Mouse (Mus musculus) heart, postnatal 0 days (tissue): ENCODE measurements at regions not wholly inside any gene's neighbourhood (a gene's known extent, or its start where the extent isn't known, plus 50 kb on each side); places are given as distances from the start of the nearest gene placed in this dataset.
A peak's percentile ranks its signal among the peaks of the same experiment; 100 is the strongest.

Experiments used
- ATAC-seq: fragments of 200-750 bp; cut with Nextera tagmentation; 2 replicates; pipeline ENCODE4 v1.8.0; 2017; ENCODE audit warnings: low read depth, moderate number of reproducible peaks, moderate library complexity; ENCODE audit not compliant: insufficient read depth
- DNase-seq: peaks from one replicate; pipeline ENCODE4 v3.0.0-alpha.2; 2016; ENCODE audit warnings: low spot score
- H3K27ac ChIP-seq: fragments of 300-500 bp; sonication (generic); 2 replicates; pipeline ENCODE4 v1.5.1; 2014; ENCODE audit warnings: low read depth, mild to moderate bottlenecking
- H3K27me3 ChIP-seq: fragments of 300-500 bp; sonication (generic); 2 replicates; pipeline ENCODE4 v1.6.1; 2014; ENCODE audit warnings: low read length, mixed read lengths; ENCODE audit not compliant: control insufficient read depth, insufficient read depth
- H3K36me3 ChIP-seq: fragments of 300-500 bp; sonication (generic); replicated peaks from 2 replicates; pipeline ENCODE4 v1.6.1; 2014; ENCODE audit warnings: low read length, mixed read lengths; ENCODE audit not compliant: control insufficient read depth, insufficient read depth
- H3K4me1 ChIP-seq: fragments of 300-500 bp; sonication (generic); 2 replicates; pipeline ENCODE4 v1.6.1; 2014; ENCODE audit warnings: antibody characterized with exemption; ENCODE audit not compliant: control insufficient read depth, insufficient read depth
- H3K4me2 ChIP-seq: fragments of 300-500 bp; sonication (generic); 2 replicates; pipeline ENCODE4 v1.6.1; 2014; ENCODE audit warnings: low read depth, mild to moderate bottlenecking, low read length, moderate library complexity
- H3K4me3 ChIP-seq: fragments of 300-500 bp; sonication (generic); 2 replicates; pipeline ENCODE4 v1.5.1; 2014; ENCODE audit warnings: low read depth, low read length
- H3K9ac ChIP-seq: fragments of 300-500 bp; sonication (generic); replicated peaks from 2 replicates; pipeline ENCODE4 v1.6.1; 2014; ENCODE audit warnings: low read depth, low read length, mixed read lengths
- H3K9me3 ChIP-seq: fragments of 300-500 bp; sonication (generic); replicated peaks from 2 replicates; pipeline ENCODE4 v1.6.1; 2016; ENCODE audit warnings: low read length; ENCODE audit not compliant: control insufficient read depth
- CTCF ChIP-seq: IDR thresholded peaks from 2 replicates; pipeline ENCODE4 v1.5.1; 2016; ENCODE audit warnings: antibody characterized with exemption, control low read depth, low read depth
- EP300 ChIP-seq: IDR thresholded peaks from 2 replicates; pipeline ENCODE4 v1.6.1; 2016; ENCODE audit warnings: antibody characterized with exemption, low read depth
- WGBS: fragments of 180-500 bp; shearing (Covaris S2); extraction: QIAGEN DNeasy Blood & Tissue Kit; methylation state at CpG from one replicate; pipeline ENCODE4 v1.1.7; 2014; 5-methylcytosine and 5-hydroxymethylcytosine counted together

DNA sequence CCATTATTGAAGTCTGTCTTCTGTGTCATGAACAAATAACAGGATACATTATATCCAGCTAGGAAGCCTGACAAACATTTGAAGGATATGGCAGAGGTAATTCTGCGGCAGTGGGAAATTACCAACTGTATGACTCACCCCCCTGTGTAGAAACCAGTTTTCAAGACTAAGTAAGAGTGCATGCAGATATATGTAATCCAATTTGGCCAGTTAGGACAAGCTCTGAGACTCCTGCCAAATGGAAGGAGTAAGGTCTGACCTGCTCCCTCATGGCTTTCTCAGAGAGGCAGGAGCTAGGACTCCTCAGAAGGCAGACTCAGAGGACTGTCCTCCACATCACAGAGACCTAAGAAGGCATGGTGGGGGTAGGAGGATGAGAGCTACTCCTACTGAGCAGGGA is 57.6 kb upstream of the Slc22a23 start:
- Histone ChIP-seq H3K4me2 (no peak overlapping the region), H3K4me3 (no peak overlapping the region), H3K9me3 (no peaks in the 10 kb centered on the region), H3K27ac (no peak overlapping the region), H3K27me3 (no peaks in the 10 kb centered on the region), H3K9ac (no peak overlapping the region), H3K36me3 (no peaks in the 10 kb centered on the region), H3K4me1 (no peaks in the 10 kb centered on the region)
- TF ChIP-seq EP300 (no peak), CTCF (no peak)
- no peak for ATAC-seq
- WGBS: 41% methylated on average over 1 of the region's 1 CpGs
- no peak for DNase-seq

DNA sequence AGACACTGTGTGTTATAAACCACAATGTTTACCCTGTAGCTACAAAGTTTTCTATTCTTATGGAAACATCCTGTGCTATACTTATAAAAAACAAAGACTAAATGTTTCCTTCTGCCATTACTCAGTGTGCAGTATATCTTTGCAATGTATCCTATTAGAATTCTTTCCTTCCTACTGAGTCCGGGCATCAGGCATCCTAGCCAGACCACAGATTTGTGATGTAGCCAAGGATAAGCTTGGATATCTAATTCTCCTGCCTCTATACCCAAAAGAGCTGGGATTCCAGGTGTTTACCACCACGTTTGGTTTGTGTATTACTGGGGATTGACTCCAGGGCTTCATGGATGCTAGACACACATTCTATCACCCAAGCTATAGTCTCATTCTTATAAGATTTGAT is 56.0 kb upstream of the Slc22a23 start:
- Histone ChIP-seq H3K4me1 (no peaks in the 10 kb centered on the region), H3K27me3 (no peaks in the 10 kb centered on the region), H3K9ac (no peak overlapping the region), H3K27ac (no peak overlapping the region), H3K36me3 (no peaks in the 10 kb centered on the region), H3K4me3 (no peak overlapping the region), H3K4me2 (no peak overlapping the region), H3K9me3 (no peaks in the 10 kb centered on the region)
- ATAC-seq (no peak), DNase-seq (no peak)
- 70% methylated on average over 2 of the region's 2 CpGs for WGBS
- no peak for TF ChIP-seq EP300
- no peak for TF ChIP-seq CTCF

DNA sequence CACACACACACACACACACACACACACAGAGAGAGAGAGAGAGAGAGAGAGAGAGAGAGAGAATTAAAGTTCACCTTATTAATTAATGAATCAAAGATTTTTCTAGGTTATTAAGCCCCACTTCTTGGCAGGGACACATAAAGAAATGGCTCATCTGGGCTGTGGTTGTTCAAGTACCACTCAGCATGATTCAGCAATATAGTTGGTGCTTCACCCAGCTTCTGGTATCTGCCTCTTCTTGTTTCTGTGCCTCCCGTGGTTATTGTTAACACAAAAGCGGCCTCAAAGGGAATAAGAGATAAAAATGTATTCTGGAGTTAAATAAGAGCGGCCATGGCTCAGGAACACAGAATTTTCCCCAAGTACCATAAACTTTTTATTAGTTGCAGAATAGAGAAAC is 53.9 kb upstream of the Slc22a23 start:
- Histone ChIP-seq H3K4me1 (no peaks in the 10 kb centered on the region), H3K9me3 (no peaks in the 10 kb centered on the region), H3K4me3 (no peak overlapping the region), H3K4me2 (no peak overlapping the region), H3K9ac (no peak overlapping the region), H3K27me3 (no peaks in the 10 kb centered on the region), H3K36me3 (no peaks in the 10 kb centered on the region), H3K27ac (no peak overlapping the region)
- TF ChIP-seq CTCF: no peak
- TF ChIP-seq EP300: no peak
- WGBS: 52% methylated on average over 3 of the region's 3 CpGs
- DNase-seq: no peak
- no peak for ATAC-seq

DNA sequence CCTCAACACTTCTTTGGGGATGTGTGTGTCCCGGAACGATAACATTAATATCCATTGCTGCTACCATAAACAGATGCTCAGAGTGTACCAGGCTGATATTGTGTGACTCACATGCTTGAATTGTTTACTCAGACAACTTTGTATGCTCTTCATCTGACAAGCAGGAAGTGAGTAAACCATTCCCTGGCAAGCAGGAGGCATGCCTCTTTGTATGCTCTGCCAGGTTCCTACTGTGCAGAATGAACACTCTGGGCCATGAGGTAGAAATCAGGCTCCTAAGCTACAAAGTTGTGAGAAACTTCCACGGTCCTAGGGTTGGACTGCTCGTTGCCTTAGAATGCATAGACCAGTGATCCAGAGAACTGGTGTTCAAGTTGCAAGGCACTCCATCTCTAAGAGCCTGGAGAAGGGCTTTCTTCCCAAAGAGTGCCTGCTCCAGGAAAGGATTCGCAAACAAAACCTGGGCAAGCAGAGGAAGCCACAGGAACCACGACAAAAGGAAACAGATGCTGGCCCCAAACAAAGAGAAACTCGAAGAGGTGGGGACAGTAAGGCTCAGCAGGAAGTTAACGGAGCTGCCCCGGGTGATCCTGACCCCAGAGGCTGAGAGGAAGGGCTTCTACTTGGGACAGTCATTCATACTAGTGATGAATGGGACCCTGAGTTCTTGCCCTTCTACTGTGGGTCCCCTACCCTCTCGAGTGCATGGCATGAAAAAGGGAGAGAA is 53.2 kb upstream of the Slc22a23 start:
- Histone ChIP-seq H3K36me3 (no peaks in the 10 kb centered on the region), H3K27me3 (no peaks in the 10 kb centered on the region), H3K9me3 (no peaks in the 10 kb centered on the region), H3K27ac (peak overlapping the region; percentile 30; the same call in 1 of the 2 replicates), H3K4me2 (no peak overlapping the region), H3K4me1 (no peaks in the 10 kb centered on the region), H3K9ac (no peak overlapping the region), H3K4me3 (no peak overlapping the region)
- DNase-seq (no peak), ATAC-seq (0 out of 2 replicates have a peak, but pooled peaks have one; percentile 44)
- 38% methylated on average over 10 of the region's 10 CpGs for WGBS
- TF ChIP-seq CTCF: no peak
- no peak for TF ChIP-seq EP300

DNA sequence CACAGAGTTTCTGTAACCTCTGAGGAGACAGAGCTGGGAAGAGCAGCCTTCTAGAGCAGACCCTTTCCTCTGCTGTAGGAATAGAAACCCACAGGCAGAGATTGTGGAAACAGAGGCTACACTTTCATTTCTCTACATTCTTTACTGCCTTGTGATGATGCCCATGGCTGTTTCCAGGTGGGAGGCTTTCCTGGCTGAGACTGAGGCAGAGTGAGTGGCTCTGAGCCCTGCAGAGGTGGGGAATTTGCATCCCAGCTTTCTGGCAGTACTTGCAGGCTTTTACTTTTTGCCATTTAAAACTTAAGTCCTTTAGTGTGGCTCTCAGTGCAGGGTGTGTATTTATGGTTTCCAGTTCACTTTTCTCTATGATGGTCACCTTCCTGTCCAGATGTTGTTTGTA is 50.5 kb upstream of the Slc22a23 start:
- ATAC-seq (no peak), DNase-seq (no peak)
- Histone ChIP-seq H3K27me3 (no peaks in the 10 kb centered on the region), H3K9ac (no peak overlapping the region), H3K4me1 (no peaks in the 10 kb centered on the region), H3K4me3 (no peak overlapping the region), H3K9me3 (no peaks in the 10 kb centered on the region), H3K4me2 (no peak overlapping the region), H3K36me3 (no peaks in the 10 kb centered on the region), H3K27ac (no peak overlapping the region)
- TF ChIP-seq EP300 (no peak), CTCF (no peak)

DNA sequence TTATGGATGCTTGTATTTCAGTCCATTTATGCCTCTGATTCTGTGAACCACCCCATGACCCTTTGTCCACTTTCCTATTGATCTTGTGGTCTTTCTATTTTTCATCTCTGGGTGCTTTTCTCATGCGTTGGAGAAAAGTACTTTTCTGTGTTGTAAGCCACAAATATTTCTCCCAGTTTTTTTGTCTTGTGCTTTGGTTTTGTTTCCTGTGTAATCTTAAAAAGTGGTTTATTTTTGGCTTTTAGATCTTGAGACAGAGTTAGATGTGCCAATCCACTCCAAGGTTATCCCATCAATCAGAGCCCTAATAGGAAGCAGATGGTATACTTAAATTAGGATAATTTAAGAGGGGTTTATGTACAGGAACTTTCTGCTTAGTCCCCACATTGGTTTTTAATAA is 50.0 kb upstream of the Slc22a23 start:
- DNase-seq (no peak), ATAC-seq (no peak)
- 73% methylated on average over 1 of the region's 1 CpGs for WGBS
- no peaks in the 10 kb centered on the region for H3K4me1 ChIP-seq
- H3K36me3 ChIP-seq: no peaks in the 10 kb centered on the region
- TF ChIP-seq CTCF (no peak), EP300 (no peak)
- no peak overlapping the region for H3K4me3 ChIP-seq
- no peaks in the 10 kb centered on the region for H3K9me3 ChIP-seq
- H3K4me2 ChIP-seq: no peak overlapping the region
- H3K27me3 ChIP-seq: no peaks in the 10 kb centered on the region
- no peak overlapping the region for H3K27ac ChIP-seq
- no peak overlapping the region for H3K9ac ChIP-seq
